Mouse (Mus musculus) MEL (cell line): Measurements from ENCODE around the gene Rps6ka1. TPM values are rescaled to one million over a fixed set of nuclear protein-coding genes. Genes with fewer than 3 reads are reported as not detected.
"Not testable (repeated sequence)": the region's sequence is repeated elsewhere in the genome, so short reads cannot be mapped to it uniquely, and the experiment has no call there.

ENCODE experiments used
- DNase-seq: peaks from one replicate; pipeline ENCODE4 v3.0.0; 2011; ENCODE audit warnings: low read depth, low spot score
- H3K27ac ChIP-seq: 2 replicates; pipeline ENCODE4 v1.5.1; 2012; ENCODE audit warnings: low read depth, mild to moderate bottlenecking, control low read depth, low read length, moderate library complexity; ENCODE audit not compliant: control insufficient read depth
- H3K27me3 ChIP-seq, 2 experiments: fragments of 150-350 bp in 1 of 2; sonication (generic) in 1 of 2; 2 replicates each; pipeline ENCODE4 v1.6.1; 2012; ENCODE audit warnings: low read length in 2 of 2, mild to moderate bottlenecking in 2 of 2, improper control_type of control experiment in 1 of 2, moderate library complexity in 1 of 2; ENCODE audit not compliant: insufficient read depth in 2 of 2, control insufficient read depth in 1 of 2
- H3K36me3 ChIP-seq, 2 experiments: 2 replicates each; pipeline ENCODE4 v1.6.1; 2012 to 2014; ENCODE audit warnings: low read length in 2 of 2, improper control_type of control experiment in 1 of 2, inconsistent platforms in 1 of 2, mild to moderate bottlenecking in 1 of 2; ENCODE audit not compliant: insufficient read depth in 2 of 2, control insufficient read depth in 1 of 2
- H3K4me1 ChIP-seq, 2 experiments: fragments of 150-350 bp in 1 of 2; sonication (generic) in 1 of 2; 2 replicates each; pipeline ENCODE4 v1.6.1; 2012; ENCODE audit warnings: low read length in 2 of 2, improper control_type of control experiment in 1 of 2, mild to moderate bottlenecking in 1 of 2; ENCODE audit not compliant: insufficient read depth in 2 of 2, control insufficient read depth in 1 of 2
- H3K4me3 ChIP-seq, 2 experiments: fragments of 150-350 bp in 1 of 2; sonication (generic) in 1 of 2; 2 replicates each; pipeline ENCODE4 v1.5.1; 2012; ENCODE audit warnings: low read depth in 2 of 2, low read length in 2 of 2, mild to moderate bottlenecking in 2 of 2, moderate library complexity in 2 of 2, control low read depth in 1 of 2, improper control_type of control experiment in 1 of 2; ENCODE audit not compliant: control insufficient read depth in 1 of 2, insufficient read depth in 1 of 2
- H3K79me2 ChIP-seq: 2 replicates; pipeline ENCODE4 v1.6.1; 2012; ENCODE audit warnings: mild to moderate bottlenecking, low read length, moderate library complexity; ENCODE audit not compliant: control insufficient read depth, poor library complexity, insufficient read depth
- H3K9ac ChIP-seq: 2 replicates; pipeline ENCODE4 v1.6.1; 2012; ENCODE audit warnings: low read depth, mild to moderate bottlenecking, control low read depth, low read length, moderate library complexity; ENCODE audit not compliant: control insufficient read depth, poor library complexity, severe bottlenecking
- H3K9me3 ChIP-seq: fragments of 150-350 bp; sonication (generic); replicated peaks from 2 replicates; pipeline ENCODE4 v1.6.1; 2012; ENCODE audit warnings: mild to moderate bottlenecking, low read length, improper control_type of control experiment, moderate library complexity; ENCODE audit not compliant: insufficient read depth
- CHD1 ChIP-seq: IDR thresholded peaks from 2 replicates; pipeline ENCODE4 v1.6.1; 2012; ENCODE audit warnings: low read depth, mild to moderate bottlenecking, inconsistent platforms, low read length, improper control_type of control experiment
- EP300 ChIP-seq, 2 experiments: IDR thresholded peaks; 2 replicates each; pipeline ENCODE4 v1.6.1; 2011; ENCODE audit warnings: improper control_type of control experiment in 2 of 2, low read length in 2 of 2, low read depth in 1 of 2, mild to moderate bottlenecking in 1 of 2
- MAZ ChIP-seq: IDR thresholded peaks from 2 replicates; pipeline ENCODE4 v1.6.1; 2012; ENCODE audit warnings: low read depth, mild to moderate bottlenecking, inconsistent platforms, low read length, improper control_type of control experiment
- MXI1 ChIP-seq: IDR thresholded peaks from 2 replicates; pipeline ENCODE4 v1.6.1; 2011; ENCODE audit warnings: mild to moderate bottlenecking, low read depth, low read length, improper control_type of control experiment
- NRF1 ChIP-seq: IDR thresholded peaks from 2 replicates; pipeline ENCODE4 v1.6.1; 2014; ENCODE audit warnings: low read depth, mild to moderate bottlenecking, inconsistent platforms, low read length, improper control_type of control experiment, moderate library complexity; ENCODE audit not compliant: poor library complexity, insufficient read depth, severe bottlenecking
- POLR2AphosphoS5 ChIP-seq: IDR thresholded peaks from 2 replicates; pipeline ENCODE4 v1.6.1; 2012; ENCODE audit warnings: low read depth, borderline replicate concordance, mild to moderate bottlenecking, inconsistent platforms, low read length, moderate library complexity, mixed read lengths
- RAD21 ChIP-seq: IDR thresholded peaks from 2 replicates; pipeline ENCODE4 v1.6.1; 2011; ENCODE audit warnings: mild to moderate bottlenecking, low read depth, low read length, improper control_type of control experiment
- ZMIZ1 ChIP-seq: IDR thresholded peaks from 2 replicates; pipeline ENCODE4 v1.6.1; 2012; ENCODE audit warnings: low read depth, mild to moderate bottlenecking, inconsistent platforms, low read length, improper control_type of control experiment, moderate library complexity
- ZNF384 ChIP-seq: IDR thresholded peaks from 2 replicates; pipeline ENCODE4 v1.6.1; 2012; ENCODE audit warnings: low read depth, mild to moderate bottlenecking, inconsistent platforms, low read length, improper control_type of control experiment
- polyA plus RNA-seq, 2 experiments: library from polyadenylated mRNA; stranded (reverse) in 1 of 2; unstranded in 1 of 2; fragments of >175 nt in 1 of 2; fragments of >200 nt in 1 of 2; gene quantifications; 2 replicates each; pipeline versions ENCODE4 v1.2.1 to v1.2.4; 2012; ENCODE audit warnings: low replicate concordance in 2 of 2, low read depth in 1 of 2; ENCODE audit not compliant: insufficient read length in 2 of 2, insufficient read depth in 1 of 2, missing spikeins in 1 of 2
- total RNA-seq: library from RNA; depleted of rRNA; stranded (reverse); fragments of 300-350 nt; gene quantifications from 2 replicates; pipeline ENCODE4 v1.2.3, GENCODE M21; 2012

Gene Rps6ka1
- total and polyA plus RNA-seq, 3 experiments: 45.3 to 68.9 TPM; not detected in 1

DNA sequence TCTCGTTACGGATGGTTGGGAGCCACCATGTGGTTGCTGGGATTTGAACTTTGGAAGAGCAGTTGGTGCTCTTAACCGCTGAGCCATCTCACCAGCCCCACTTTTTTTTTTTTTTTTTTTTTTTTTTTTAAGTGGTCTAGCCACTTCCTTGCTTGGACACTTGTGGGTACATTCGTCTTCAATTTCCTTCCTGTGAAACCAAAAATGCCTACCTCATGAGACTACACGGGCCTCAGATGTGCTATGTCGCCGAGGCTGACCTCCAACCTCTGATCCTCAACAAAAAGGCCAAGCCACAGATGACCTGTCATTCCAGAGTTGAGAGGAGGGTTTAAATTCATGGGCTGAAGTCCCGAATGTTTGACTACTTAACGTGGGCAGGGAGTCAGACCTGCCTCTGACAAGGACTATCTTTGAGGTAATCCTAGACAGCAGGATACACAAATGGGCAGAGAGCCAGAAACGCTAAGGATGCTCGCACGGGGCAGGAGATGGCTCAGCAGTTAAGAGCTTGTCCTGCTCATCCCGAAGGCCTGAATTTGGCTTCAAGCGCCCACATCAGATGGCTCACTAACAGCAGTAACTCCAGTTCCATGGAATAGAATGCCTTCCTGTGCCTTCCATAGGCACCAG, 43.3 kb downstream of the Rps6ka1 start:
- H3K27ac ChIP-seq: no peak overlapping the region
- H3K27me3 ChIP-seq: no peaks in the 10 kb centered on the region
- peak; percentile 37 for DNase-seq
- H3K9ac ChIP-seq: no peak overlapping the region
- H3K4me3 ChIP-seq: no peak overlapping the region
- H3K79me2 ChIP-seq: no peaks in the 10 kb centered on the region
- peaks cover 0 to 2% of the 10 kb centered on the region in 2 experiments; a peak in 2 of 4 replicates for H3K36me3 ChIP-seq
- peaks cover 0 to 14% of the 10 kb centered on the region in 2 experiments; a peak in 2 of 4 replicates for H3K4me1 ChIP-seq
- TF ChIP-seq RAD21 (no peak), ZNF384 (0 out of 2 replicates have a peak, but pooled peaks have one; percentile 31)
- TF ChIP-seq, all 39 proteins: peak for 1
- H3K9me3 ChIP-seq: no peaks in the 10 kb centered on the region

DNA sequence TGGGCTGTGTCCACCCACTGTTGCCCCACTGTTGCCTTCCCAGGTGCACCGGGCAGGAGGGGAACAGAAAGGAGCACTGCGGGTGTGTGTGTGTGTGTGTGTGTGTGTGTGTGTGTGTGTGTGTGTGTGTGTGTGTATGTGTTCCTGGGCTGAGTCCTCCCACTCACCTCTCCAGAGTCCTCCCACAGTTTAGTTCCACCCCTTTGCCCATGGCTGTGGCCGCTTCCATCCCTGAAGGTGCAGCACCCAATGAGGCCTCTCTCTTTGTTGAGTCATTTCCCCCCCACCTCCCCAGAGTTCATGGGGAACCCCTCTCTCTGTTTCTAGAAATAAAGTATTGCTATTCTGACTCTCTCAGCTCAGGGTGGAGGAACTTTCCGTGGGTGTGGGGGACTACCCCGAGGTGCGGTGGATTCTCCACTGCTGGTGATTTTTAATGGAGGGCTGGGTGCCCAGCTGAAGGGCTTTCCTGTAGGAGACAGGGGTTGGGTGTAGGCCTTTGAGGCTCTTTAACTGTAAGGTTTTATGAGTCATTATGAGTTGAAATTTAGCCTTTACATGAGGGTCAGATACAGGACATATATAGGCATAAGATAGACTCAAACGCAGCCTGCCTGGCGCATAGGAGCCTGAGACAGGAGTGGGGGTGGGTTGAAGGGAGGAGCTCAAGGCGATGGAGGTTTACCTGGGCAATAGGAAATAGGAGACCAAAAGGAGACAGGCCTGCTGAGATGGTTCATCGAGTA, 44.4 kb downstream of the Rps6ka1 start:
- Histone ChIP-seq H3K4me1 (peaks cover 0 to 14% of the 10 kb centered on the region in 2 experiments; a peak in 2 of 4 replicates), H3K9me3 (no peaks in the 10 kb centered on the region), H3K9ac (no peak overlapping the region; the same call in 1 of the 2 replicates), H3K36me3 (peaks cover 0 to 2% of the 10 kb centered on the region in 2 experiments; a peak in 2 of 4 replicates), H3K4me3 (peak overlapping the region in 1 of 2 experiments; percentile 10; a peak in 1 of 4 replicates), H3K79me2 (no peaks in the 10 kb centered on the region)
- no peak for TF ChIP-seq POLR2AphosphoS5
- TF ChIP-seq MXI1: no peak
- TF ChIP-seq ZMIZ1: no peak
- no peak for TF ChIP-seq NRF1
- TF ChIP-seq EP300 (IDR thresholded peaks at IDR 0.05; ENCODE audit: low read depth in 1 of 2, low read length in 2 of 2): peak in 1 of 2 experiments; percentile 40; a peak in 2 of 4 replicates
- TF ChIP-seq CHD1: no peak
- TF ChIP-seq MAZ: 0 out of 2 replicates have a peak, but pooled peaks have one; percentile 22
- TF ChIP-seq, all 39 proteins: peak for 2
- no peaks in the 10 kb centered on the region for H3K27me3 ChIP-seq
- DNase-seq: peak; percentile 71
- H3K27ac ChIP-seq: peak overlapping the region; percentile 61

DNA sequence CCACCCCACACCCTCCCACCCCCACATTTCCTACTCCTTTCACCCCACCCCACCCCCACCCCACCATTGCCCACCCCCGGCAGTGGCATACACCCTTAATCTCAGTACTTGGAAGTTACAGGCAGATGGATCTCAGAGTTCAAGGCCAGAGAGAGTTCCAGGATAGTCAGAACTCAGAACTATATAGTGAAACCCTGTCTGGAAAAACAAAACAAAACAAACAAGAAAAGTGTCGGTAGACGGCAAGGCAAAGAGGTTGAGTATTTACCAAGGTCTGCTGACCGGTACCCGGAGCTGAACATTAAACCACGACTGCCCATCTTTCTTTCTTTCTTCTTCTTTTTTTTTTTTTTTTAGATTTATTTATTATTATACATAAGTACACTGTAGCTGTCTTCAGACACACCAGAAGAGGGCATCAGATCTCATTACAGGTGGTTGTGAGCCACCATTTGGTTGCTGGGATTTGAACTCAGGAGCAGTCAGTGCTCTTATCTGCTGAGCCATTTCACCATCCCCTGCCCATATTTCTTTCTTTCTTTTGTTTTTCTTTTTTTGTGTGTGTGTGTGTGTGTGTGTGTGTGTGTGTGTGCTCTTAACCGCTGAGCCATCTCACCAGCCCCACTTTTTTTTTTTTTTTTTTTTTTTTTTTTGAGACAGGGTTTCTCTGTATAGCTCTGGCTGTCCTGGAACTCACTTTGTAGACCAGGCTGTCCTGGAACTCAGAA, 45.7 kb downstream of the Rps6ka1 start:
- H3K4me3 ChIP-seq, H3K9ac ChIP-seq, H3K9me3 ChIP-seq, H3K79me2 ChIP-seq, H3K27ac ChIP-seq, H3K36me3 ChIP-seq, H3K27me3 ChIP-seq, DNase-seq: not testable (repeated sequence)
- peaks cover under 1 to 14% of the 10 kb centered on the region in 2 experiments; a peak in 3 of 4 replicates for H3K4me1 ChIP-seq
